Mouse (Mus musculus) kidney, adult 18-20 months (tissue): ENCODE measurements around the gene Erbin.

Experiments
- DNase-seq: peaks from one replicate; pipeline ENCODE4 v3.0.0; 2021

Gene Erbin

DNA sequence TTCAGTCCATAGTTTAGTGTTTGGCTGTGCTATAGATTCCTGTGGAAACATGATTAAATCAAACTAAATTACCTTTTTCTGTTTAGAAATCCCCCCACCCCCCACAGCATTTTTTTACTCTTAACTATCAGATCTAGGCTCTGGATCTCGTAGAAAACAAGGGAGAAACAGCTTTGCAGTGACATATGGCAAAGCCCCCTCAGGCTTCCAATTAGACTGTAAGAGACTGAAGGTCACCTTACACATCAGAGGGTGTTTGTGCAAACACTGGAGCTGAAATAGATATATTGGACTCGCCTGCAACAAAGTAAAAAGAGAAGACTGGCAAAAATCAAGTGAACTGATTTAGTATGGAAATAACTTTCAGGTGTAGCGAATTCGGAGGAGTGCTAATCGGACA is 116.6 kb downstream of the Erbin start:
- DNase-seq = no peak

DNA sequence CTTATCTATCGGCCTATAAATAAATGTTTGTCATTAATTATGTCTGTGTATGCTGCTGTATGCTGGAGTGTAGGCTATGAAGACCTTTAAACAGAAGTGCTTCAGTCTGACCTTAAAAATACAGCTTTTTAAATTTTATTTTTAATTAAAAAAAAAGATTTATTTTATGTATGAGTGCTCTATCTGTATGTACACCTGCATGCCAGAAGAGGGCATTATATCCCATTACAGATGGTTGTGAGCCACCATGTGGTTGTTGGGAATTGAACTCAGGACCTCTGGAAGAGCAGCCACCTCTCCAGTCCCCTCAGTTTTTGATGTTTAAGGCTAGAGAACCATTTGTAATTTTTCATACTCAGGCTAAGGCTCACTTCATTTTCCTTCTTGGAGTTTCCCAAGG is 119.3 kb downstream of the Erbin start:
- DNase-seq = no peak

DNA sequence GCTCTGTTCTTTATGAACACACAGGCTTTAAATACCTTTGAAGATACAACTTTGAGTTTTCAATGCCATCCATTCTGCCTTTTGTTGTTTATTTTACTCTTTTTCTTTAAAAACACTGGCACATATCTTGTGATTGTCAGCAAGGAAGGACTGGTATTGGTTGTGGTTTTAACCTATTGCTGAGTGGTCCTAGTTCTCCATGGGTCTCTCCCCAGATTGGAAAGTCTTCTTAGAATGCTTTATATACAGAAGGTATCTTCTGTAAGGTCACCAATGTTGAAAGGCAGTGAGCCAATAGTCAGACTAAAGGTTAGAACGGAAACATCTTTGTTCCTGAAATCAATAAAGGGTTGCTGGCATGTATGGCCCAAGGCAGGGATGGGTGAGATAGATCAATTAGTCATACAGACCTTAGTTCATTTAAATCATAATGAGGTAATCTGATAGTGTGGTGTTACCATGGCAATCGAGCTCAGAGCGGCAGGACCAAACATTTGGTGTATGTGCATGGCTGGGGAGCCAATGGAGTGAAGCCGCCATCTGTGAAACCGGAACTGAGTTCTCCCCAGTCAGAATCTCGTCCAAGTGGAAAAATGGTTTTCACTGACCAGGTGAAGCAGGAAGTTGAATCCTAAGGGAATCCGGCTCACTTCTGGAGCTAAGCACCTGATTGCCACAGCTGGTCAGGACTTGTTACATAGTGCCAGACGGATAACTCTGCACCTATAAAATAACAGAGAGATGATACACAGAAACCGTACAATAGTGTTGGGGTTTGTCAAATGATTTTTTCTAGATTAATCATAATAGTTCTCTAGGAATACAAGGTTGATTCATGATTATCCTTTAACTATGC is 125.4 kb downstream of the Erbin start:
- DNase-seq = no peak

DNA sequence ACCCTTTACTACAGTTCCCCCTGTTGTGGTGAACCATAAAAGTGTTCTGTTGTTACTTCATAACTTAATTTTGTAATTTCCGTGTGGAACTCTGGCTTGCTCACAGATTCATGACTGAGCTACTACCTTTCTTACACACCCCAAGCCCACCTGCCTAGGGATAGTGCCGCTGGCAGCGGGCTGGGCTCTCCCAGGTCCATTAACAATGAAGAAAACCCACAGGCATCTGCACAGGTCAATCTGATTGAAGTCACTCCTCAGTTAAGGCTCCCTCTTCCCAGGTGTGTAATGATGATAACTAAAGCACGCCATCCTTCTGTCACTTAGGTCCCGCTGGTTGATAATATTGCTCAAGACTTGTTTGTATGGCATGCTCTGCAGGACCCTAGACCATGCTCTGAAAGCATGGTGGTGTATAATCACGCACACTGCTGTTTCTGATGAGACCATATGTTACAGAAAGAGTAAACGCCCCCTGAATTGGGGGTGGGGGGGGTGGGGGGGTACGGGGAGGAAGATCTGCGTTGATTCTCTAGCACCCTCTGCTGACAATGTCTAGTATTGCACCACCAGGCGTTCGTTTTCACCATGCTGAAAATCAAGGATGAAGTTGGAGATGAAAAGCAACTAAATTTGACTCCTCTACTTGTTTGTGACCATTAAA is 140.3 kb downstream of the Erbin start:
- peak; percentile 29 for DNase-seq

DNA sequence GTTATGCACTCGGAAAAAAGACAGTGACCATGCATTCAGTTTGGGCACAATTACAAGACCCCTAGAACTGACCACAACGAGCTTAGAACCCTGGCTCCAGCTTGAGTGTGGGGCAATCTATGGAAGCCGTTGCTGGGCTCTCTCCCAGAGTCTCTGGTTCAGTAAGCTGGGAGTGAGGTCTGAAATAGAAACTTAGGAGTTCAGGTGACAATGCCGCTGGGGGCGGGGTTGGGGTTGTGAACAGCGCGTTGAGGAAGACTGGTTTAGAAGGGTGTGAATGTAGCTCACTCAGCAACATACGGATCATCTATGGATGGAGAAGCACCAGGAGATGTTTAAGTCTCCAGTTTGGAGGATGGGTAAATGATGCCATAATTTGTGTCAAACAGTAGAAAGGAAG is 143.2 kb downstream of the Erbin start:
- no peak for DNase-seq

DNA sequence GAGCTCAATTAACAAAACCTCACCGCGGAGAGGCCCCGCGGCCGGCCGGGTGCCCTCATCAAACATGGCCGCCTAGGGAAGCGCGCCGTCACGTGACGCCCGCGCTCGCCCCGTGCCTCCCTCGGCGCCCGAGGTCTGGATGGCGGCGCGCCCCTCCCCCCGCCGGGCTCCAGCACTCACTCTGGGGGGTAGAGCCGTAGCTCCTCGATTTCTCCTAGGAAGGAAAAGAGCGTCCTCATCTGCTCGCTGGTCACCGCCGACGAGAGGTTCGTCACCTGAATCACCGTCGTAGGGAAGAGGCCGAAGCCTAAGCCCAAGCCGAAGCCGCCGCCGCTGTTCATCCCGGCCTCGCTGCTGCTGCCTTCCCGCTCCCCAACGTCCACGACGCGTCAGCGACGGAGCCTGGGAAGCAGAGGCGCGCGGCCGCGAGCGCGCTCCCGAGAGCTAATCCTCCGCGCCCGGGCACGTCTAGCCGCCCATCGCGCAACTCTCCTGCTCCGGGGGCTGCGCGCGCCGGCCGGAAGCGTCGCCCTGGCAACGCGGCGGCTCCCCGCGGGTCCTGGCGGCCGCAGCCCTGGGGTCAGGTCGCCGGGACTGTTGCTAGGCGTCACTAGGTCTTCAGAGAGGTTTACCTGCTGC is 146.1 kb downstream of the Erbin start, which contains the start of gene Srek1:
Gene Srek1 (minus strand): TSS at position 490 of the 639 bp plus-strand sequence.
- peak; percentile 95 for DNase-seq

DNA sequence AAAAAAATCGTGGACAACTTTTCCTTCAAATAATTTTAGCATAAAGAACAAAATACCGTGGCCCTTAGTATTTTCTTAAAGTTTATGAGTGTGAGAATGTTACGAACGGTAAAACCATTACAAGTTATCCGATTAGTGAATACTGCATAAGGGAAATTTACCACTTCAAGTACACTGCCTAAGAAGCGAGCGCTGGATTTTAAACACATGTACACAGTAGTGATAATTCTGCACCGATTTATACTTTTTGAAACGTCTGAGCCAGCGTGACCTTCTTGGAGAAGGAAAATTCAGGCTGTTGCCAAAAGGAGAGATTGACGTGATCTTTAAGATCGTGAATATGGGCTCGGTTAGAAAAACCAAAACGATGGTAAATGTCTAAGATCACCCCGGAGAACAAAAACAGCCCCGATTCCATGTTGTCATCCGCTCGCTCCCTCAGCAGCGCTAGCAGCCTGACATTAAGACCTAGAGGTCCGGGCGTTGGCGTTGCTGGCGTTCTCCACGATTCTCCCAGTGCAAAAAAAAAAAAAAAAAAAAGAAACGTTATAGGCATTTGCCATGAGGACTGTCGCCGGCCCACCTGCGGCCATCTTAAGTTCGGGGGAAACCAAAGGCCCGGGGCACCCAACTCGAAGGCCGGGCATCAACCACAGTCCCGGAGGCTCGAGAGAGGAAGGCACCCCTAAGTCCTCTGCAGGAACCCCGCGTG is 146.8 kb downstream of the Erbin start:
- DNase-seq = no peak

DNA sequence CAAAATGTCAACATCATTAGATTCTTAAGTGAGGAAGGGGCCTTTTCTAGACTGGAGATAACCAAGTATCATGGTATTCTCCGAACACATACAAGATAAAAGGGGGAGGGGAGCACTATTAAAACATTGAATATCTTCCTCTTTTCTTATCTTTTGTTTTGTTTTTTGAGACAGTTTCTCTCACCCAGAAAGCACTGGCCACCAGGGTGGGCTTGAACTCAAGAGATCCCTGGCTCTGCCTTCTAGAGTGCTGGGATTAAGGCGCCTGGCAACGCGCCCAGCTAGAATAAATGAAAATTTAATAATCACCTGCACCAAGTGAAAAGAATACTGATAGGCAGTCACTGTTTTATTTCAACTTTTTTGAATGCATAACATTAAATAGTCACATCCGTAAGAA is 147.4 kb downstream of the Erbin start:
- no peak for DNase-seq

DNA sequence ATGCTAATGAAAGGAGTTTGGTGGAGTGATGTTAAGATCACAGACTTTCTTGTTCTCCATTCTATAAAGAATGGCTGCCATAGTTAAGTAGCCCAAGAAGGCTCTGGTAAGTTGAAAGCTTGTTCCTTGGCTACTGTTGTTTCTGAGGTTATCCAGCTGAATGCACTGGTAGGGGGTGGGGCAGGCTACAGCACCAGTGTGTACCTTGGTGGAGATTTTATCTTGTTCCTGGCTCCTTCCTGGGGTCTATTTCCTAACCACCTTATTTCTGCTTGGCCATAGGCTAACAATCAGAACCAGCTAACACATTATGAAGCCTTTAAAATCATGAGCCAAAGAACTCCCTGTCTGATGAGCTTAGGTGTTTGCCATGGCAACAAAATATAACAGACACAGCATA is 149.5 kb downstream of the Erbin start:
- DNase-seq = no peak
